Mouse (Mus musculus) lung, adult 2 months (tissue): Measurements from ENCODE around the gene Tenm4.

Source experiments
- CTCF ChIP-seq: fragments of 200-500 bp; IDR thresholded peaks from 2 replicates; pipeline ENCODE4 v1.5.1; 2011; ENCODE audit warnings: mild to moderate bottlenecking, low read length, control low read depth; ENCODE audit not compliant: insufficient read depth
- POLR2A ChIP-seq: fragments of 200-500 bp; IDR thresholded peaks from 2 replicates; pipeline ENCODE4 v1.6.1; 2011; ENCODE audit warnings: low read depth, mild to moderate bottlenecking, control low read depth, low read length, borderline replicate concordance; ENCODE audit errors: extremely low read depth

DNA sequence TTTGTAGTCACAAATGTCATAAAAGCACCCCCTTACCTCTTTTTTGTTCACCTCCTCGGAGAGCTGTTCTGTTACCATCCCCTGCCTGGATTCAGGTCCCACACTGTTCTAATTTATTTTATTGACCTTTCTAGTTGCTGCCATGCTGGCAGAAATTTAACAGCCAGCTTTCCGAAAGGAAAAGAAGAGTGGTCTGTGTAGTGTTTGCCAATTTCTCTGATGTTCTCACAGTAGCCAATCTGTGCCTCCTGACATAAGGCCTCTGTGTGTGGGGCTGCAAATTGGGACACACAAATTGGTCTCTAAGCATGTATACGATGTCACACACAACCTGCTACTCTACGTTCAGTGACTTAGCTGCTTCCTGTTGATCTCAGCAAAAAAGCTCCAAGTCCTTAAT is 109.7 kb downstream of the Tenm4 start:
- no peak for TF ChIP-seq POLR2A
- TF ChIP-seq CTCF, result no peak
